Mouse (Mus musculus) urinary bladder, adult 18-20 months (tissue): Measurements from ENCODE around the gene Prss12.

ENCODE experiments used
- DNase-seq, 2 experiments: peaks; one replicate each; pipeline ENCODE4 v3.0.0; 2022; ENCODE audit warnings: low spot score in 2 of 2, mixed read lengths in 2 of 2

Prss12 gene

GRCm38 (mm10) chr3:123446708-123447537, at the start of gene Prss12:
TSS of gene Prss12 (plus strand) at chr3:123446913.
- DNase-seq, result peak; percentile 26 to 29

GRCm38 (mm10) chr3:123397562-123398481, 48.9 kb upstream of the Prss12 start:
- no peak for DNase-seq

GRCm38 (mm10) chr3:123404945-123405344, 41.8 kb upstream of the Prss12 start:
- no peak for DNase-seq

- no peak for DNase-seq
Observed at GRCm38 (mm10) chr3:123411821-123412578, 34.7 kb upstream of the Prss12 start.

- DNase-seq, result no peak
Observed at GRCm38 (mm10) chr3:123413173-123413572, 33.5 kb upstream of the Prss12 start.

GRCm38 (mm10) chr3:123425647-123426046, 21.1 kb upstream of the Prss12 start:
- no peak for DNase-seq

GRCm38 (mm10) chr3:123428005-123428404, 18.7 kb upstream of the Prss12 start:
- DNase-seq, result no peak

GRCm38 (mm10) chr3:123429597-123430458, 16.9 kb upstream of the Prss12 start:
- DNase-seq, result no peak

- no peak for DNase-seq
Observed at GRCm38 (mm10) chr3:123431951-123432674, 14.6 kb upstream of the Prss12 start.

GRCm38 (mm10) chr3:123433362-123433761, 13.4 kb upstream of the Prss12 start:
- DNase-seq, result no peak

- DNase-seq, result no peak
Observed at GRCm38 (mm10) chr3:123437608-123438007, 9.1 kb upstream of the Prss12 start.

GRCm38 (mm10) chr3:123440490-123440889, 6.2 kb upstream of the Prss12 start:
- DNase-seq, result no peak

GRCm38 (mm10) chr3:123444466-123444865, 2.2 kb upstream of the Prss12 start:
- no peak for DNase-seq

- DNase-seq, result peak in 1 of 2 experiments; percentile 30
Observed at GRCm38 (mm10) chr3:123447538-123448059, 886 bp downstream of the Prss12 start.

GRCm38 (mm10) chr3:123448096-123448495, 1.4 kb downstream of the Prss12 start:
- DNase-seq, result no peak

GRCm38 (mm10) chr3:123450107-123450506, 3.4 kb downstream of the Prss12 start:
- DNase-seq, result no peak

GRCm38 (mm10) chr3:123452904-123453303, 6.2 kb downstream of the Prss12 start:
- DNase-seq, result no peak

- no peak for DNase-seq
Observed at GRCm38 (mm10) chr3:123459492-123459891, 12.8 kb downstream of the Prss12 start.

GRCm38 (mm10) chr3:123460436-123460835, 13.7 kb downstream of the Prss12 start:
- no peak for DNase-seq

- no peak for DNase-seq
Observed at GRCm38 (mm10) chr3:123462264-123462663, 15.6 kb downstream of the Prss12 start.
